Mouse (Mus musculus): ENCODE results near the gene U2af2. TPM values are rescaled to one million over a fixed set of nuclear protein-coding genes. Genes with fewer than 3 reads are reported as not detected.

The U2af2 gene
- polyA plus RNA-seq, 1 experiment from 2014 or later = 124 TPM

GRCm38 (mm10) chr7:5058631-5059030, 3.3 kb upstream of the U2af2 start:
- H3K9ac ChIP-seq (ENCODE audit: low read length) = no peak overlapping the region
- H3K36me3 ChIP-seq (ENCODE audit: control insufficient read depth, insufficient read depth, low read length) = no peaks in the 10 kb centered on the region
- WGBS = 92% methylated on average over 1 of the region's 1 CpGs
- H3K4me3 ChIP-seq (ENCODE audit: low read depth, low read length) = no peak overlapping the region
- H3K27me3 ChIP-seq (replicated peaks; ENCODE audit: control insufficient read depth, insufficient read depth, low read length) = peaks cover 43% of the 10 kb centered on the region
- no peak for ATAC-seq
- no peak overlapping the region for H3K27ac ChIP-seq (ENCODE audit: low read depth, low read length)
- DNase-seq (ENCODE audit: low spot score) = no peak
- H3K9me3 ChIP-seq (replicated peaks; ENCODE audit: control insufficient read depth, low read length) = no peaks in the 10 kb centered on the region
- H3K4me1 ChIP-seq (ENCODE audit: control insufficient read depth, insufficient read depth, low read length) = peaks cover 21% of the 10 kb centered on the region
- no peak overlapping the region for H3K4me2 ChIP-seq (ENCODE audit: low read length)

GRCm38 (mm10) chr7:5059421-5059820, 2.5 kb upstream of the U2af2 start:
- H3K4me1 ChIP-seq (ENCODE audit: control insufficient read depth, insufficient read depth, low read length) = peaks cover 23% of the 10 kb centered on the region
- DNase-seq (ENCODE audit: low spot score) (no peak), ATAC-seq (no peak)
- no peaks in the 10 kb centered on the region for H3K36me3 ChIP-seq (ENCODE audit: control insufficient read depth, insufficient read depth, low read length)
- 92% methylated on average over 12 of the region's 12 CpGs for WGBS
- no peak overlapping the region for H3K4me3 ChIP-seq (ENCODE audit: low read depth, low read length)
- H3K4me2 ChIP-seq (ENCODE audit: low read length) = peak overlapping the region; percentile 73; the same call in 1 of the 2 replicates
- no peaks in the 10 kb centered on the region for H3K9me3 ChIP-seq (replicated peaks; ENCODE audit: control insufficient read depth, low read length)
- no peak overlapping the region for H3K27ac ChIP-seq (ENCODE audit: low read depth, low read length)
- H3K9ac ChIP-seq (ENCODE audit: low read length) = peak overlapping the region; percentile 93
- peaks cover 36% of the 10 kb centered on the region for H3K27me3 ChIP-seq (replicated peaks; ENCODE audit: control insufficient read depth, insufficient read depth, low read length)

GRCm38 (mm10) chr7:5060239-5060731, 1.7 kb upstream of the U2af2 start:
- Histone ChIP-seq H3K4me1 (ENCODE audit: control insufficient read depth, insufficient read depth, low read length) (peaks cover 24% of the 10 kb centered on the region), H3K4me2 (ENCODE audit: low read length) (peak overlapping the region; percentile 73), H3K9me3 (replicated peaks; ENCODE audit: control insufficient read depth, low read length) (no peaks in the 10 kb centered on the region), H3K9ac (ENCODE audit: low read length) (peak overlapping the region; percentile 93), H3K27ac (ENCODE audit: low read depth, low read length) (peak overlapping the region; percentile 98), H3K36me3 (ENCODE audit: control insufficient read depth, insufficient read depth, low read length) (no peaks in the 10 kb centered on the region), H3K27me3 (replicated peaks; ENCODE audit: control insufficient read depth, insufficient read depth, low read length) (peaks cover 27% of the 10 kb centered on the region), H3K4me3 (ENCODE audit: low read depth, low read length) (peak overlapping the region; percentile 77)
- 2% methylated on average over 27 of the region's 27 CpGs for WGBS
- peak; percentile 87 for DNase-seq (ENCODE audit: low spot score)
- no peak for ATAC-seq

- H3K4me2 ChIP-seq (ENCODE audit: low read length) = peak overlapping the region; percentile 73
- H3K4me1 ChIP-seq (ENCODE audit: control insufficient read depth, insufficient read depth, low read length) = peaks cover 24% of the 10 kb centered on the region
- peak overlapping the region; percentile 93 for H3K9ac ChIP-seq (ENCODE audit: low read length)
- peaks cover 19% of the 10 kb centered on the region for H3K27me3 ChIP-seq (replicated peaks; ENCODE audit: control insufficient read depth, insufficient read depth, low read length)
- DNase-seq (ENCODE audit: low spot score) (peak; percentile 100), ATAC-seq (peak; percentile 91)
- H3K4me3 ChIP-seq (ENCODE audit: low read depth, low read length) = peak overlapping the region; percentile 77
- peak overlapping the region; percentile 98 for H3K27ac ChIP-seq (ENCODE audit: low read depth, low read length)
- under 1% methylated on average over 60 of the region's 60 CpGs for WGBS
- H3K9me3 ChIP-seq (replicated peaks; ENCODE audit: control insufficient read depth, low read length) = no peaks in the 10 kb centered on the region
- peaks cover 6% of the 10 kb centered on the region; the same call in 1 of the 2 replicates for H3K36me3 ChIP-seq (ENCODE audit: control insufficient read depth, insufficient read depth, low read length)
These were observed 784 bp upstream of the U2af2 start for GRCm38 (mm10) chr7:5060944-5061773.

GRCm38 (mm10) chr7:5062360-5063001, 538 bp downstream of the U2af2 start:
- H3K36me3 ChIP-seq (ENCODE audit: control insufficient read depth, insufficient read depth, low read length) = peaks cover 19% of the 10 kb centered on the region
- WGBS = under 1% methylated on average over 45 of the region's 51 CpGs

GRCm38 (mm10) chr7:5064886-5065285, 2.9 kb downstream of the U2af2 start:
- WGBS = 95% methylated on average over 6 of the region's 6 CpGs
- Histone ChIP-seq H3K9me3 (replicated peaks; ENCODE audit: control insufficient read depth, low read length) (no peaks in the 10 kb centered on the region), H3K27ac (ENCODE audit: low read depth, low read length) (no peak overlapping the region), H3K9ac (ENCODE audit: low read length) (no peak overlapping the region), H3K36me3 (ENCODE audit: control insufficient read depth, insufficient read depth, low read length) (peaks cover 43% of the 10 kb centered on the region), H3K4me2 (ENCODE audit: low read length) (no peak overlapping the region), H3K4me3 (ENCODE audit: low read depth, low read length) (no peak overlapping the region), H3K27me3 (replicated peaks; ENCODE audit: control insufficient read depth, insufficient read depth, low read length) (no peaks in the 10 kb centered on the region), H3K4me1 (ENCODE audit: control insufficient read depth, insufficient read depth, low read length) (peaks cover 15% of the 10 kb centered on the region)
- ATAC-seq = no peak
- no peak for DNase-seq (ENCODE audit: low spot score)

More at GRCm38 (mm10) chr7:5062360-5063001, 538 bp downstream of the U2af2 start:
- ATAC-seq (peak; percentile 45), DNase-seq (ENCODE audit: low spot score) (peak; percentile 94)
- H3K4me3 ChIP-seq (ENCODE audit: low read depth, low read length) = peak overlapping the region; percentile 77
- peak overlapping the region; percentile 98 for H3K27ac ChIP-seq (ENCODE audit: low read depth, low read length)
- peak overlapping the region; percentile 93 for H3K9ac ChIP-seq (ENCODE audit: low read length)
- peak overlapping the region; percentile 73 for H3K4me2 ChIP-seq (ENCODE audit: low read length)
- H3K27me3 ChIP-seq (replicated peaks; ENCODE audit: control insufficient read depth, insufficient read depth, low read length) = peaks cover 7% of the 10 kb centered on the region; the same call in 1 of the 2 replicates
- peaks cover 19% of the 10 kb centered on the region for H3K4me1 ChIP-seq (ENCODE audit: control insufficient read depth, insufficient read depth, low read length)
- no peaks in the 10 kb centered on the region for H3K9me3 ChIP-seq (replicated peaks; ENCODE audit: control insufficient read depth, low read length)

GRCm38 (mm10) chr7:5073586-5073985, 11.6 kb downstream of the U2af2 start:
- Histone ChIP-seq H3K4me1 (ENCODE audit: control insufficient read depth, insufficient read depth, low read length) (no peaks in the 10 kb centered on the region), H3K9me3 (replicated peaks; ENCODE audit: control insufficient read depth, low read length) (no peaks in the 10 kb centered on the region), H3K27ac (ENCODE audit: low read depth, low read length) (no peak overlapping the region), H3K36me3 (ENCODE audit: control insufficient read depth, insufficient read depth, low read length) (peaks cover 98% of the 10 kb centered on the region), H3K9ac (ENCODE audit: low read length) (no peak overlapping the region), H3K4me3 (ENCODE audit: low read depth, low read length) (no peak overlapping the region), H3K27me3 (replicated peaks; ENCODE audit: control insufficient read depth, insufficient read depth, low read length) (no peaks in the 10 kb centered on the region), H3K4me2 (ENCODE audit: low read length) (no peak overlapping the region)
- no peak for DNase-seq (ENCODE audit: low spot score)
- ATAC-seq = no peak
- WGBS = 91% methylated on average over 1 of the region's 1 CpGs

GRCm38 (mm10) chr7:5074984-5075383, 13.0 kb downstream of the U2af2 start:
- DNase-seq (ENCODE audit: low spot score) = no peak
- no peaks in the 10 kb centered on the region for H3K9me3 ChIP-seq (replicated peaks; ENCODE audit: control insufficient read depth, low read length)
- no peak overlapping the region for H3K27ac ChIP-seq (ENCODE audit: low read depth, low read length)
- H3K4me3 ChIP-seq (ENCODE audit: low read depth, low read length) = no peak overlapping the region
- no peak overlapping the region for H3K9ac ChIP-seq (ENCODE audit: low read length)
- ATAC-seq = no peak
- no peaks in the 10 kb centered on the region for H3K27me3 ChIP-seq (replicated peaks; ENCODE audit: control insufficient read depth, insufficient read depth, low read length)
- H3K36me3 ChIP-seq (ENCODE audit: control insufficient read depth, insufficient read depth, low read length) = peaks cover 90% of the 10 kb centered on the region
- WGBS = 94% methylated on average over 5 of the region's 5 CpGs
- H3K4me1 ChIP-seq (ENCODE audit: control insufficient read depth, insufficient read depth, low read length) = no peaks in the 10 kb centered on the region
- no peak overlapping the region for H3K4me2 ChIP-seq (ENCODE audit: low read length)

Data from forebrain, embryonic 14.5 days (tissue).